ENCODE assay signal across 8 mouse cellular contexts in the genomic region with DNA sequence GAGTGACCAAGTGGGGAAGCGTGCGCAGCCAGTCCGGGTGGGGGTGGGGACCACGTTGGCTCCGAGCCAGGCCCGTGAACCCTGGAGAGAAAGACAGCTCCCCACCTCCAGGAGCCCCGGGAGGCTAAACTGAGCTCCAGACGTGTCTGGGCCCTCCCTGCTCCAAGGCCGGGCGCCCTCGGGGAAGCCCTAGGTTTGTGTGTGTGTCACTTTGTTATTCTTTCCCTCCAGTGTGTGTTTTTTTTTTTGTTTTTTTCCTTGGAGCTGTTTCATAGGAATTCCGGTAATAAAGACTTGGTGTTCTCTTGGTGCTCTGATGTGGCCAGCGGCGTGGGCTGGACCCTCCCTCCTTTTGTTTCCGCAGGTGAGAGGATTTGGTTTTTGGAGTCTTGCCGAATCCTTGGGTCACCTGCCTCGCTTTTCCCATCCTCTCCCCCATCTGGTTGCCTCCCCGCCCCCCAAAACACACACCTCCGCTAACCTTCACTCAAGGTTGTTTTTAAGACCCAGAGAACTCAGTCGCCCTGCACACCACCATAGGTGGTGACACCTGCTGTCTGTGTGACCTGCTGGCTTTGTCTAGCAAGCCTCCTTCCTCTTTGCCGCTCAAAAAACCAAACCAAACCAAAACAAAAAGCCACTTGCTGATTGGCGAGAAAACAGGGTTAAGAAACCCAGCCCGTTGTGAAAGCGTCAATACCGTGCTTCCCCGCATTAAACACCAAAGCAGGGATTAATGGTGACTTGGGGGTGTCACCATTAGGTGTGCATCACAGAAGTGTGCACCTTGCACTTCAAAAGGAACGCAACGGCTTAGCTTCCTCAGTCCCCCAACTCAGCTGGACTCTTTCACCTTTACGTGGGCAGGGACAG. TPM values are rescaled to one million over a fixed set of nuclear protein-coding genes. Genes with fewer than 3 reads are reported as not detected.
DNase-seq lines count a peak whose midpoint lies in the region; ATAC-seq and TF ChIP-seq lines count a peak whose summit lies in the region.

No protein-coding gene starts in this region.

- peak overlapping the region; percentile 28 for H3K9ac ChIP-seq in forebrain, embryonic 13.5 days
- H3K9ac ChIP-seq in forebrain, embryonic 14.5 days (ENCODE audit: low read length) = no peak overlapping the region
- peak overlapping the region; percentile 45; the same call in 1 of the 2 replicates for H3K9ac ChIP-seq in limb, embryonic 12.5 days (replicated peaks)

- H3K4me3 ChIP-seq in forebrain, embryonic 13.5 days = no peak overlapping the region
- no peak overlapping the region for H3K4me3 ChIP-seq in forebrain, embryonic 14.5 days (ENCODE audit: low read depth, low read length)
- peak overlapping the region; percentile 29 for H3K4me3 ChIP-seq in limb, embryonic 12.5 days (replicated peaks)
- H3K4me3 ChIP-seq in testis, adult 2 months (ENCODE audit: control insufficient read depth, low read depth, low read length) = peak overlapping the region; percentile 55

- TF ChIP-seq POLR2A in testis, adult 2 months (IDR thresholded peaks at IDR 0.05; ENCODE audit: control insufficient read depth, low read depth, low read length) = no peak

- no peak overlapping the region for H3K27ac ChIP-seq in forebrain, embryonic 13.5 days
- no peak overlapping the region for H3K27ac ChIP-seq in forebrain, embryonic 14.5 days (ENCODE audit: low read depth, low read length)
- no peak overlapping the region for H3K27ac ChIP-seq in limb, embryonic 12.5 days
- H3K27ac ChIP-seq in testis, adult 2 months (ENCODE audit: control insufficient read depth, insufficient read depth, low read depth, low read length) = no peak overlapping the region

- H3K9me3 ChIP-seq in forebrain, embryonic 13.5 days (replicated peaks) = no peaks in the 10 kb centered on the region
- H3K9me3 ChIP-seq in forebrain, embryonic 14.5 days (replicated peaks; ENCODE audit: control insufficient read depth, low read length) = no peaks in the 10 kb centered on the region
- no peaks in the 10 kb centered on the region for H3K9me3 ChIP-seq in limb, embryonic 12.5 days

- DNase-seq in forebrain, embryonic 14.5 days (ENCODE audit: low spot score) = no peak
- DNase-seq in urinary bladder, adult 2 months (ENCODE audit: low spot score) = peak; percentile 48
- no peak for DNase-seq in urinary bladder, postnatal 36 days (ENCODE audit: low spot score in 2 of 2)
- DNase-seq in gastrocnemius, postnatal 4 days (ENCODE audit: low spot score in 2 of 2) = no peak
- no peak for DNase-seq in left cerebral cortex, adult 8-10 months (ENCODE audit: low spot score in 2 of 2)

- peaks cover 33% of the 10 kb centered on the region for H3K4me1 ChIP-seq in forebrain, embryonic 13.5 days
- no peaks in the 10 kb centered on the region for H3K4me1 ChIP-seq in forebrain, embryonic 14.5 days (ENCODE audit: control insufficient read depth, insufficient read depth, low read length)
- peaks cover 28% of the 10 kb centered on the region for H3K4me1 ChIP-seq in limb, embryonic 12.5 days (replicated peaks)
- H3K4me1 ChIP-seq in testis, adult 2 months (ENCODE audit: control insufficient read depth, insufficient read depth, low read length) = peaks cover 21% of the 10 kb centered on the region

- 8% methylated on average over 29 of the region's 29 CpGs for WGBS in forebrain, embryonic 13.5 days
- 10% methylated on average over 29 of the region's 29 CpGs for WGBS in forebrain, embryonic 14.5 days
- 4% methylated on average over 29 of the region's 29 CpGs for WGBS in limb, embryonic 12.5 days

- ATAC-seq in forebrain, embryonic 13.5 days = no peak
- ATAC-seq in forebrain, embryonic 14.5 days = no peak
- no peak for ATAC-seq in limb, embryonic 12.5 days (ENCODE audit: insufficient number of reproducible peaks, insufficient read depth, low FRiP score, low TSS enrichment, low read depth)

- peak overlapping the region; percentile 30 for H3K4me2 ChIP-seq in forebrain, embryonic 13.5 days
- H3K4me2 ChIP-seq in forebrain, embryonic 14.5 days (ENCODE audit: low read length) = no peak overlapping the region
- peak overlapping the region; percentile 56 for H3K4me2 ChIP-seq in limb, embryonic 12.5 days

- H3K36me3 ChIP-seq in forebrain, embryonic 13.5 days (ENCODE audit: poor library complexity, severe bottlenecking) = peaks cover 7% of the 10 kb centered on the region; the same call in 1 of the 2 replicates
- no peaks in the 10 kb centered on the region for H3K36me3 ChIP-seq in forebrain, embryonic 14.5 days (ENCODE audit: control insufficient read depth, insufficient read depth, low read length)
- H3K36me3 ChIP-seq in limb, embryonic 12.5 days = peaks cover 6% of the 10 kb centered on the region; the same call in 1 of the 2 replicates
- no peaks in the 10 kb centered on the region for H3K36me3 ChIP-seq in testis, adult 2 months (ENCODE audit: control insufficient read depth, insufficient read depth, low read length)

- peaks cover 41% of the 10 kb centered on the region for H3K27me3 ChIP-seq in forebrain, embryonic 13.5 days
- H3K27me3 ChIP-seq in forebrain, embryonic 14.5 days (replicated peaks; ENCODE audit: control insufficient read depth, insufficient read depth, low read length) = peaks cover 21% of the 10 kb centered on the region
- H3K27me3 ChIP-seq in limb, embryonic 12.5 days = peaks cover 61% of the 10 kb centered on the region
- peaks cover 3% of the 10 kb centered on the region; the same call in 1 of the 2 replicates for H3K27me3 ChIP-seq in testis, adult 2 months (ENCODE audit: control insufficient read depth, insufficient read depth, low read length)

- no peak for TF ChIP-seq CTCF in testis, adult 2 months (IDR thresholded peaks at IDR 0.05; ENCODE audit: control insufficient read depth, insufficient read depth, insufficient replicate concordance, low read depth, low read length)

RNA-seq across cellular contexts. Expression of a gene that starts 10.1 kb away (rescaled TPM):
- 70.4 and 70.9 TPM in 2 replicates for polyA plus RNA-seq in forebrain, embryonic 13.5 days (2015; fragmentation: Nextera tagmentation; extraction: Ambion mirVana)
- 75.5 and 80.8 TPM in 2 replicates for polyA plus RNA-seq in forebrain, embryonic 14.5 days (2014; fragmentation: Nextera tagmentation; extraction: Ambion mirVana)
- 77.3 and 83.9 TPM in 2 replicates for polyA plus RNA-seq in urinary bladder, adult 2 months (2012; rRNA removed)
- polyA plus RNA-seq in limb, embryonic 12.5 days (2016; fragmentation: Nextera tagmentation; extraction: Ambion mirVana) = 53.2 and 59.5 TPM in 2 replicates
- 29.8 and 46.7 TPM in 2 replicates for polyA plus RNA-seq in testis, adult 2 months (2012; rRNA removed)
- 100 to 1,000 TPM in 1 of 2 experiments, 10 to 100 TPM in 1; 97.6 to 102 TPM for total RNA-seq in gastrocnemius, postnatal 4 days (2021)
- 10 to 100 TPM; 58.9 to 74.7 (median 64.6) TPM for total RNA-seq in left cerebral cortex, adult 8-10 months (2022)

Comparison
In these comparisons a context has a peak if more than half of its experiments do, and no peak if none do; other contexts are left out.
1. H3K4me3 ChIP-seq: peak in limb, embryonic 12.5 days (single experiment) and testis, adult 2 months (single experiment); none in forebrain, embryonic 13.5 days (single experiment) and forebrain, embryonic 14.5 days (single experiment).